Mouse (Mus musculus) bone marrow, adult 2 months (tissue): ENCODE results near the gene Gm42421.

Source experiments
- CTCF ChIP-seq: fragments of 200-500 bp; IDR thresholded peaks from 2 replicates; pipeline ENCODE4 v1.5.1; 2011; ENCODE audit warnings: low read length, control low read depth; ENCODE audit not compliant: control insufficient read depth, insufficient read depth
- POLR2A ChIP-seq: fragments of 200-500 bp; IDR thresholded peaks from 2 replicates; pipeline ENCODE4 v1.6.1; 2011; ENCODE audit warnings: low read depth, mild to moderate bottlenecking, control low read depth, low read length, borderline replicate concordance; ENCODE audit not compliant: control insufficient read depth

DNA sequence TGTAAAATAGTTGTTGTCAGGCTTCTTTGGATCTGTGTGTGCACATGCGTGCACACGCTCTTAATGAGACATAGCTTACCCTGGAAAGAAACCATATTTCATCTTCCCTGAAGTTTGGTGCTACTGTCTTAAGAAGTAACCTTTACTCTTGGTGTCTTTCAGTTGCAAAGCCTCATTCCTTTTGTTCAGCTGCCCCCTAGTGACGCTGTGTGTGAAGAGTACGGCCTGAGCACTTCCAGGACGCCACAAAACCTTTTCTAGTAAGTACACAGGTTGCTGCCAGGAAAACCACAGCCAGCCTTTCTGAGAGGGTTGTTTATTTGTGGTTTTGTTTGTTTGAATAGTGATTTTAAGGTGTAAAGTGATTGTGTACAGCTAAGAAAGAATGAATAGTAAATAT lies 10.6 kb upstream of the Gm42421 start:
- TF ChIP-seq CTCF (peak; percentile 64), POLR2A (no peak)
